Mouse (Mus musculus) neutrophil, adult 59 days (primary cell): ENCODE results near the gene Dusp19. TPM values are rescaled to one million over a fixed set of nuclear protein-coding genes. Genes with fewer than 3 reads are reported as not detected.

Experiments
- total RNA-seq, 2 experiments: library from RNA; stranded (reverse); gene quantifications; 1 replicate in 1 of 2; 2 replicates in 1 of 2; pipeline ENCODE4 v1.2.4; 2023

Dusp19 gene
- 1 to 10 TPM; 1.5 to 1.6 TPM for total RNA-seq

DNA sequence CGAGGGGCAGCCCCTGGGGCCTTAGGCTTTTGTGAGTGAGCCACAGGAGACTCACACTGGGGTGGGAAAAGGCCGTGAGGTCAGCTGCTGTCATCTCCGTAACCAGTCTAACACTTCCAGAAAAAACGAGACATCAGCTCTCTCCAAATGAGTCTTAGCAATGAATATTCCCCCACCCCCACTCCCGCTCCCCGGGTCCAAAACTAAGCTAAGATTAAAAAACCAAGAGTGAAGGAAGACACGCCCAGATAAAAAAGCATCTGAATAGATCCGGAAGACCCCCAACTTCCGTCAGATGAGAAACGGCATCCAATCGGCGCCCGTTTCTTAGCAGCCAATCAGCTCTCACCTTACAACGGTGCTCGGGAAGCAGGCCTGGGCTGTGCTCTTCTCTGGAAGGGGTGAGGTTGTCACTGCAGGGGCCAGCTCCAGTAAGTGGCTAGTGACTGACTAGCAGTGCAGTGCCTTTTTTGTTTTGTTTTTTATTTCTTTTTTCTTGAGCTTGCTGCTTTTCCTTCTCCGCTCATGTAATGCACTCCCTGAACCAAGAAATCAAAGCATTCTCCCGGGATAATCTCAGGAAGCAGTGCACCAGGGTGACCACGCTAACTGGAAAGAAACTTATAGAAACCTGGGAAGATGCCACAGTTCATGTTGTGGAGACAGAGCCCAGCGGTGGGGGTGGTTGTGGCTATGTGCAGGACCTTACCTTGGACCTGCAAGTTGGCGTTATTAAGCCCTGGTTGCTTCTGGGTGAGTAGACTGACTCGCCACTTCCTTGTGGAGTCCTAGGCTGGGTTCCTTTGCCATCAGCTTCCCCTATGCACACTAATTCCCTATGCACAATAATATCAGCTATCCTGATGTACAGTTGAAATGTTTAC lies at the start of gene Dusp19, which contains the start of gene Nup35:
Dusp19 (plus strand) TSS at position 192 of the 884 bp plus-strand sequence.
Nup35 (plus strand) TSS at position 383 of the 884 bp plus-strand sequence.

DNA sequence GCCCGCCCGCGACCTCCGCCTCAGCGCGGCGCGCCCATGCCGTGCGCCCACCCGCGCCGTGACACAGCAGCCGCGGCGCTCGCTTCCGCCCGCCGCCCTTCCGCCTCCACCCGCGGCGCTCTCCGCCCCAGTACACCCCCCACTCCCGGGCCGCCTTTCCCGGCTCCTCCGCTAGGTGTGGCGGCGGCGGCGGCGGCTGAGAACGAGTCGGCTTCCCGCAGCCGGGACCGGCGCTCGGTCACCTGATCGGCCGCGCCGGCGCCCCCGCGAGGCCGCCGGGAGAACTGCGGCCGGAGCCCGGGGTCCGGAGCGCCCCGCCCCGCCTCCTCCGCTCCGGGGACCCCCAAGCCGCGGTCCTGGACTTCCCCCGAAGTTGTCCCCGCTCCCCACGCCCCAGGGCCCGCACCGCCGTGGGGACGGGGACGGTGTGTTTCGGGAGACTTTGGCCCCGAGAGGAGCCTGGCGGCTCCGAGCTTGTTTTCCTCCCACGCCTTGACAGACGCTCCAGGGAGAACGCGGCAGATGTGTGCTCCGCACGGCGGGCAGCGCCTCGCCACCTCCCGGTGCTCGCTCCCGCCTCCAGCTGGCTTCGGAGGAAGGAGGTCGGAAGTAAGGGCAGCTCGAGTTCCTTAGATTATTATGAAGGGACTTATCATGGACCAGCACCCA lies 35.7 kb upstream of the Dusp19 start, which contains the start of gene Nckap1:
Nckap1 (minus strand) TSS at position 338 of the 669 bp plus-strand sequence.

Other genes starting within 250 kb of the Dusp19 start
- gene Frzb, start 169.4 kb upstream of the Dusp19 start, total RNA-seq = not detected
- under 1 TPM; 0.87 to 0.99 TPM for gene Nckap1, start 35.7 kb upstream of the Dusp19 start, total RNA-seq
- gene Nup35, start 191 bp downstream of the Dusp19 start, total RNA-seq = 10 to 100 TPM in 1 of 2 experiments, 1 to 10 TPM in 1; 6.9 to 10.3 TPM